Mouse (Mus musculus) olfactory bulb, adult 2 months (tissue): Measurements from ENCODE around the gene Tspan4.

Experiments
- CTCF ChIP-seq: fragments of 200-500 bp; IDR thresholded peaks from 2 replicates; pipeline ENCODE4 v1.5.1; 2012; ENCODE audit warnings: low read depth, mild to moderate bottlenecking, low read length, moderate library complexity; ENCODE audit not compliant: insufficient read depth
- POLR2A ChIP-seq: fragments of 200-500 bp; IDR thresholded peaks from 2 replicates; pipeline ENCODE4 v1.6.1; 2012; ENCODE audit warnings: mild to moderate bottlenecking, low read depth, low read length, moderate library complexity; ENCODE audit not compliant: insufficient read depth

GRCm38 (mm10) chr7:141484186-141485120 is 9.4 kb downstream of the Tspan4 start:
- no peak for TF ChIP-seq CTCF
- no peak for TF ChIP-seq POLR2A
